Mouse (Mus musculus) neutrophil, adult 65 days (primary cell): ENCODE measurements around the gene Rcbtb2. TPM values are rescaled to one million over a fixed set of nuclear protein-coding genes. Genes with fewer than 3 reads are reported as not detected.

Source experiments
- total RNA-seq: library from RNA; stranded (reverse); gene quantifications from 2 replicates; pipeline ENCODE4 v1.2.4, GENCODE M21; 2023

The Rcbtb2 gene
- total RNA-seq, result 27.4 and 33.1 TPM in 2 replicates

GRCm38 (mm10) chr14:73122923-73123278, at the start of gene Rcbtb2:
Rcbtb2 (plus strand) TSS chr14:73123037.

DNA sequence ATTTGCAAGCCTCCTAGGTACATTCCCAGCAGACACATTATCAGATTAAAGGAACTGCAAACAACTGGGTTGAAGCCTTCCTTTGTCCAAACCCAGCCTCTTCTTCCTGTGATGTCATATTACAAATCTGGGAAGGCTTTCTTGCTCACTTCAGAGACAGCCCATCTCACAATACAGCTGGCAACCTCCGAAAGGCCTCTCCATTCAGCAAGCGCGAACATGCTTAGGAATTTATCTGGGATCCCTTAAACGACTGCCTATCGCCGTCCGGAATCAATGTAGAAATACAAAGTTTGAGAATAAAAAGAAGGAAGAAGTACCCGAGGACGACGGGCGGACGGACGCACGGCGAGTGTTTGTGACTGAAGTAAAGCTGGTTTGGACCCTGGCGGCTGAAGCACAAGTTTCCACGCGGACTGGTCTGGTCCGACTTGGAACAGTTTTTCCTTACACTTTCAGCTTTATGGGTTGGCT, 115.0 kb downstream of the Rcbtb2 start, which contains the start of gene Lpar6:
TSS of gene Lpar6 (plus strand) at position 48 of the 474 bp plus-strand sequence.

Other genes with a start within 250 kb of the Rcbtb2 start
- 0.66 TPM in 1 of 2 replicates, not detected in the other for gene Cysltr2, start 73.9 kb upstream of the Rcbtb2 start, total RNA-seq
- gene Lpar6, start 114.9 kb downstream of the Rcbtb2 start, total RNA-seq, result 13.5 and 17.3 TPM in 2 replicates
- 47.6 and 50.3 TPM in 2 replicates for gene Rb1, start 202.8 kb downstream of the Rcbtb2 start, total RNA-seq